Mouse (Mus musculus) ES-E14 (cell line): Measurements from ENCODE around the gene Nfic.

Source experiments
- CHD2 ChIP-seq: IDR thresholded peaks from 2 replicates; pipeline ENCODE4 v1.6.1; 2014; ENCODE audit warnings: mild to moderate bottlenecking, low read depth, low read length, inconsistent platforms
- MAFK ChIP-seq: IDR thresholded peaks from 2 replicates; pipeline ENCODE4 v1.6.1; 2014; ENCODE audit warnings: mild to moderate bottlenecking, low read depth, low read length, inconsistent platforms; ENCODE audit not compliant: insufficient read depth

GRCm38 (mm10) chr10:81378553-81379182, 76.8 kb downstream of the Nfic start:
- TF ChIP-seq MAFK (no peak), CHD2 (no peak)
